8 mouse cellular contexts compared by ENCODE assay signal in genomic region chr5:44100544-44101230, GRCm38 (mm10). TPM values are rescaled to one million over a fixed set of nuclear protein-coding genes. Genes with fewer than 3 reads are reported as not detected.
DNase-seq lines count a peak whose midpoint lies in the region; ATAC-seq and TF ChIP-seq lines count a peak whose summit lies in the region.

No protein-coding gene starts in this region.

- H3K36me3 ChIP-seq in E14TG2a.4 (ENCODE audit: insufficient read depth, low read length) = no peaks in the 10 kb centered on the region
- no peaks in the 10 kb centered on the region for H3K36me3 ChIP-seq in heart, embryonic 15.5 days
- H3K36me3 ChIP-seq in kidney, postnatal 0 days (ENCODE audit: insufficient read depth, low read length) = no peaks in the 10 kb centered on the region
- no peaks in the 10 kb centered on the region for H3K36me3 ChIP-seq in lung, embryonic 16.5 days (ENCODE audit: control insufficient read depth, insufficient read depth, low read length)

- H3K9me3 ChIP-seq in E14TG2a.4 (ENCODE audit: low read length) = no peaks in the 10 kb centered on the region
- H3K9me3 ChIP-seq in heart, embryonic 15.5 days (replicated peaks) = no peaks in the 10 kb centered on the region
- no peaks in the 10 kb centered on the region for H3K9me3 ChIP-seq in kidney, postnatal 0 days (replicated peaks; ENCODE audit: low read length)
- H3K9me3 ChIP-seq in lung, embryonic 16.5 days (ENCODE audit: control insufficient read depth, low read length) = no peaks in the 10 kb centered on the region

- no peak for DNase-seq in Patski (ENCODE audit: low read depth, low spot score)
- DNase-seq in kidney, postnatal 0 days (ENCODE audit: low spot score) = peak; percentile 71
- peak; percentile 82 for DNase-seq in retina, postnatal 1 day

- H3K4me1 ChIP-seq in E14TG2a.4 (replicated peaks; ENCODE audit: low read depth, low read length) = peaks cover 17% of the 10 kb centered on the region
- H3K4me1 ChIP-seq in cortical plate, adult 2 months (ENCODE audit: control insufficient read depth, insufficient read depth, low read length) = no peaks in the 10 kb centered on the region
- peaks cover 13% of the 10 kb centered on the region for H3K4me1 ChIP-seq in heart, embryonic 15.5 days (replicated peaks)
- peaks cover 13% of the 10 kb centered on the region for H3K4me1 ChIP-seq in kidney, postnatal 0 days (replicated peaks; ENCODE audit: insufficient read depth, low read length)
- H3K4me1 ChIP-seq in lung, embryonic 16.5 days (replicated peaks; ENCODE audit: control insufficient read depth, insufficient read depth, low read length) = peaks cover 10% of the 10 kb centered on the region

- in situ Hi-C loops in Patski (cut with MboI; ENCODE audit: low pct_unique_long_range_greater_than_20kb) = no loop called here

- peak overlapping the region; percentile 97 for H3K4me2 ChIP-seq in heart, embryonic 15.5 days
- H3K4me2 ChIP-seq in kidney, postnatal 0 days (ENCODE audit: low read length) = peak overlapping the region; percentile 89
- H3K4me2 ChIP-seq in lung, embryonic 16.5 days (ENCODE audit: low read depth, low read length) = peak overlapping the region; percentile 85

- WGBS in heart, embryonic 15.5 days = under 1% methylated on average over 43 of the region's 43 CpGs
- WGBS in kidney, postnatal 0 days = under 1% methylated on average over 43 of the region's 43 CpGs
- 0% methylated on average over 43 of the region's 43 CpGs for WGBS in lung, embryonic 16.5 days

- peaks cover 72% of the 10 kb centered on the region for H3K27me3 ChIP-seq in E14TG2a.4 (ENCODE audit: insufficient read depth, low read length)
- no peaks in the 10 kb centered on the region for H3K27me3 ChIP-seq in Patski
- H3K27me3 ChIP-seq in heart, embryonic 15.5 days = peaks cover 8% of the 10 kb centered on the region; the same call in 1 of the 2 replicates
- no peaks in the 10 kb centered on the region for H3K27me3 ChIP-seq in kidney, postnatal 0 days (ENCODE audit: insufficient read depth, low read length)
- H3K27me3 ChIP-seq in lung, embryonic 16.5 days (ENCODE audit: control insufficient read depth, insufficient read depth, low read depth, low read length) = no peaks in the 10 kb centered on the region

- peak overlapping the region; percentile 80 for H3K4me3 ChIP-seq in E14TG2a.4 (replicated peaks; ENCODE audit: low read length)
- H3K4me3 ChIP-seq in cortical plate, adult 2 months (ENCODE audit: insufficient read depth, low read length) = peak overlapping the region; percentile 48
- H3K4me3 ChIP-seq in heart, embryonic 15.5 days = peak overlapping the region; percentile 59
- H3K4me3 ChIP-seq in kidney, postnatal 0 days (replicated peaks; ENCODE audit: low read depth, low read length) = peak overlapping the region; percentile 62
- H3K4me3 ChIP-seq in lung, embryonic 16.5 days (ENCODE audit: low read length) = peak overlapping the region; percentile 72

- POLR2A ChIA-PET in Patski (lab: Charles Lee) = interaction anchor here (1.2 to 1.6 kb wide), 4 partner anchors 11 to 67 kb away, joined by 3 to 4 read pairs (median 4); no protein-coding TSS in a partner anchor

- TF ChIP-seq CTCF in E14TG2a.4 (conservative IDR thresholded peaks at IDR 0.05; ENCODE audit: low read length) (no peak), Patski (IDR thresholded peaks at IDR 0.05) (no peak)
- no peak for TF ChIP-seq CTCF in cortical plate, adult 2 months (IDR thresholded peaks at IDR 0.05; ENCODE audit: extremely low read depth, insufficient read depth, low read length)
- peak; percentile 34 for TF ChIP-seq CTCF in kidney, postnatal 0 days (IDR thresholded peaks at IDR 0.05; ENCODE audit: low read depth)

- no peak overlapping the region for H3K27ac ChIP-seq in cortical plate, adult 2 months (ENCODE audit: insufficient read depth, low read length)
- peak overlapping the region; percentile 35 for H3K27ac ChIP-seq in heart, embryonic 15.5 days
- peak overlapping the region; percentile 75 for H3K27ac ChIP-seq in kidney, postnatal 0 days
- peak overlapping the region; percentile 77 for H3K27ac ChIP-seq in lung, embryonic 16.5 days (ENCODE audit: low read length)

- no peak for TF ChIP-seq POLR2A in cortical plate, adult 2 months (IDR thresholded peaks at IDR 0.05; ENCODE audit: extremely low read depth, insufficient read depth, low read length)

- ATAC-seq in Patski = peak; percentile 46
- peak; percentile 63 for ATAC-seq in heart, embryonic 15.5 days (replicated peaks; ENCODE audit: insufficient number of reproducible peaks, insufficient read depth, low FRiP score, low read depth)
- ATAC-seq in kidney, postnatal 0 days (replicated peaks; ENCODE audit: low FRiP score, low read depth) = peak; percentile 56
- ATAC-seq in lung, embryonic 16.5 days (ENCODE audit: low read depth) = peak; percentile 74
- ATAC-seq in monocyte, adult 5-6 weeks (replicated peaks; ENCODE audit: insufficient number of reproducible peaks, low FRiP score, low TSS enrichment, poor library complexity, severe bottlenecking) = no peak

- CTCF ChIA-PET in Patski (lab: Charles Lee) = interaction anchor here (1.0 to 3.2 kb wide), 3 partner anchors 10 to 49 kb away, joined by 4 to 8 read pairs (median 5); no protein-coding TSS in a partner anchor

- H3K9ac ChIP-seq in heart, embryonic 15.5 days = peak overlapping the region; percentile 61
- peak overlapping the region; percentile 67 for H3K9ac ChIP-seq in kidney, postnatal 0 days (ENCODE audit: low read depth, low read length)
- peak overlapping the region; percentile 79 for H3K9ac ChIP-seq in lung, embryonic 16.5 days (ENCODE audit: low read length)

RNA-seq across cellular contexts. Expression of gene Prom1, which starts 1.1 kb away (rescaled TPM):
- 120 TPM for polyA plus RNA-seq in Patski (2021)
- 18.4 and 20.7 TPM in 2 replicates for polyA plus RNA-seq in cortical plate, adult 2 months (2012; rRNA removed)
- 6.5 and 10.3 TPM in 2 replicates for polyA plus RNA-seq in heart, embryonic 15.5 days (2015; fragmentation: Nextera tagmentation; extraction: Ambion mirVana)
- polyA plus RNA-seq in kidney, postnatal 0 days (2015; fragmentation: Nextera tagmentation; extraction: Ambion mirVana) = 101 and 108 TPM in 2 replicates
- polyA plus RNA-seq in lung, embryonic 16.5 days (2015; fragmentation: Nextera tagmentation; extraction: Ambion mirVana) = 41.4 and 43.7 TPM in 2 replicates
- total RNA-seq in monocyte, adult 5-6 weeks (2017) = not detected in 3 replicates
